Mouse (Mus musculus) mouse embryonic stem cell (cell line): ENCODE measurements around the gene Ooep.

Experiments used
- in situ Hi-C, 2 experiments: fragments of 300-500 bp; cut with MboI; formaldehyde crosslinking; loops; 1 replicate in 1 of 2; 3 replicates in 1 of 2; pipeline ENCODE4 v1.14.3; 2019 to 2020; ENCODE audit warnings: low sequenced_read_pairs in 2 of 2, low pct_unique_long_range_greater_than_20kb in 1 of 2, mixed read lengths in 1 of 2; ENCODE audit not compliant: unreplicated experiment in 1 of 2

The Ooep gene

DNA sequence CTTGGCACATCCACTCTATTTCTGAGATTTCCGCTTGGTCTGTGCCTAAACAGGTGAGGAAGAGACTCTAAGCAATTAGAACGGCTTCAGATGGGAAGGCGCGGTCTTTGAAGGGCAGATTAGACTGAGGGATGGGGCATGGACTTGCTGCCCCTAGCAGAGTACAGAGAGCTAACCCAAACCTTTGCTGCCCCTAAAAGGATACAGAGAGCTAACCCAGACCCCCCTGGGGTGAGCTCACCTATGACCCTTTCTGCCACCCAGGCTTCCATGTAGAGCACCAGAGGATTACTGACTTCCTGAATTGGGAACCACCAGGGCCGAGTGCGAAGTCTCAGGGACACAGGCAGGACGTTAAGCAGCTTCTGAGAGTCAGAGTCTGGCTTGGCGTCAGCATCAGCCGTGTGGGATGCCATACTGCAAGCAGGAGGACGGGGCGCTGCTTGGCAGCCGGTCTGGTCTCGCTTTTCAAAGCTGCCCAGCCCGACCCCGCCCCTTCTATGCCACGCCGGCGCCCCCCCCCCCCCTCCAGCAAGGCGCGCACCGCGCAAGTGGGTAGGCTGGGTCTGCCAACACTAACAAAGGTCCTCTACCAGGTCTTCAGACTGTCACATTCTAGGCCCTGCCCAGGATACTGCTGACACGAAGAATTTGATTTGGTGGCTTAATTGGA, at the start of gene Ooep:
Ooep (minus strand) TSS at position 613 of the 673 bp plus-strand sequence.
- in situ Hi-C loops, result no loop called here

DNA sequence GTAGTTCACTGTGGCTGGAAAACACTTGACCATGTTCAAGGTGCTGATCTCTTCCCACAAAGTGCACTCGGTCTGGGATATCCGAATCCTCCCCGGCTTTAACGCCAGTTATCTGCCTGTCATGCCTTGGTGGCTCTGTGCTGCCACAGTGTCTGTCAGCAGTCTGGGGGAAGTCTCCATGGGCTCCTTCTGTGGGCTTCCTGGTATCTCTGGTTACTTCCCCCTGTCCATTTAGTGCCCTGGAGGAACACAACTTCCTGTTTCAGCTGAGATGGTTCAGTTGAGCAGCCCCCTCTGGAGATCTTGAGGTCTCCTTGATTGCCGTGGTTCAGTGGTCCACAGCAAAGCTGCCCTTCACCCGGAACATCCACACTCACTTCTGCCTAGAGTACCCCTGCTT, 49.7 kb upstream of the Ooep start:
- in situ Hi-C loops, result no loop called here

GRCm38 (mm10) chr9:78427362-78427781, 48.8 kb upstream of the Ooep start:
- in situ Hi-C loops, result no loop called here

DNA sequence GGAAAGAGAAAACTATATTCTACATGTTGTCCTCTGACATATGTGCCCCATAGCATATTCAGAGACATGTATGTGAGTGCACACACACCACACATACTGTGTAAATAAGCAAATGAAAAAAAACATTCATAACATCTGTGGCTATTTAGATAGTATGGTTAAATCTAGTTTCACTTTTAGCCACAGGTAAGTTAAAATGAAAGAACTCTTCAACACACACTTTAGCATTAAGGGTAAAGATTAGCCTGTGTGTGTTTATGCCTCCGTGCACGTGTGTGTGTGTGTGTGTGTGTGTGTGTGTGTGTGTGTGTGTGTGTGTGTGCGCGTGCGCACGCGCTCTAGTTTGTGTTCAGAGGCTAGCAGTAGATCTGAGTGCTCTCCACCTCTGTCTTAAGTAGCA, 23.1 kb upstream of the Ooep start:
- in situ Hi-C loops, result no loop called here

DNA sequence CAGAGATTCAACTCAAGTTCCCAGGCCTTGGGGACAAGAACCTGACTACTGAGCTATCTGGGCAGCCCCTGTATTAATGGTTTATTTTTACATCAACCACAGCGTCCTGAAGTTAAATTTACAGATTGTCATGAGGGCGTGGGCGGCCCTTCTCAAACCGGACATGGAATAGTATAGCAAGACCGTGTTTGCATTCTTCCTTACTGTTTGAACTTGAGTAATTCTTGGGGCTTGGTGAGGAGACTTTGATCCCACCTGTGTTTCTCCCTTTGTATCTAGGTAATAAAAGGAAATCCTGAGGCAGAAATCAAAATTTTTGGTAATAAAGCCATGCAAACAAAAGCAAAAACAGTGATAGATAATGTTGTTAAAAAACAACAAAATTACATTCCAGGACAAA, 22.0 kb upstream of the Ooep start:
- in situ Hi-C loops, result no loop called here

DNA sequence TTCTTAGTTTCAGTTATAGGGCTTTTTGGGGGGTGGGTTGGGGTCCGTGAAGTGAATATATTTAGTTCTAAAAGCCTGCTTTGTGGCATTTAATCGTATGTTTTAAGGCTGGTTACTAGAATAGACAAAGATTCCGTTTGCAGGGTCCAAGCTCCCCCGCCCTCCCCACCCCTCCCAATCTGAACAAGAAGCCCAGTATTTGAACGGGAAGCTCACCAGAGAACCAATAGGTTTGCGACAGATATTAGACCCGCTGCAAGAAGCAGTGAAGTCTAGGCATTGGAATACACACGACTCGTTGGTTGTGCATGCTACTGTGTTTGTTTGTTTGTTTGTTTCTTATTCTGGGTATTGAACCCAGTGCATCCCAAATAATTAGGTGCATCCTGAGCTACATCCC, 18.0 kb upstream of the Ooep start:
- in situ Hi-C loops, result no loop called here

- in situ Hi-C loops, result no loop called here
Observed at GRCm38 (mm10) chr9:78395630-78396351, 17.3 kb upstream of the Ooep start, which contains the start of gene Ddx43. TSS of gene Ddx43 (plus strand) at chr9:78395777.

GRCm38 (mm10) chr9:78395244-78395629, 16.7 kb upstream of the Ooep start:
- in situ Hi-C loops, result no loop called here

DNA sequence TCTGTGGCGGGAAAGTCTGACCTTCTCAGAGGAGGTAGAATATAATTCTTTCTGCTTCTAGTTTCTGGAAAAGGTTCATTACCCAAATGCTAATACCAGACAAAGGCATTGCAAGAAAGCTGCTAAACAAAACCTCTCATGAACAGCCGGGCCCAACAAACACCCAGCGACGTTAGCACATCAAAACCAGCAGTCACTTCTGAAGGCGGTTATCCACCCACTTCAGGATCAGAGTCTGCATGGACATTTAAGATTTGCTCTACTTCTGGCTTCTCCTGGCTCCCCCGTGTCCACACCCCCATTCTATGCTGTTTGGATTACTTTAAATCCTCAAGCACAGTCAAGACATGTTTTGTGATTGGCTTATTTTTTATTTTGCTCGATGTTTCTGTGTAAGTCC, 16.1 kb upstream of the Ooep start:
- in situ Hi-C loops, result loop anchor here in 1 of 2 experiments (5.0 kb wide), 1 partner anchor 37 kb away; the partner anchor contains the start of gene Gsta2

DNA sequence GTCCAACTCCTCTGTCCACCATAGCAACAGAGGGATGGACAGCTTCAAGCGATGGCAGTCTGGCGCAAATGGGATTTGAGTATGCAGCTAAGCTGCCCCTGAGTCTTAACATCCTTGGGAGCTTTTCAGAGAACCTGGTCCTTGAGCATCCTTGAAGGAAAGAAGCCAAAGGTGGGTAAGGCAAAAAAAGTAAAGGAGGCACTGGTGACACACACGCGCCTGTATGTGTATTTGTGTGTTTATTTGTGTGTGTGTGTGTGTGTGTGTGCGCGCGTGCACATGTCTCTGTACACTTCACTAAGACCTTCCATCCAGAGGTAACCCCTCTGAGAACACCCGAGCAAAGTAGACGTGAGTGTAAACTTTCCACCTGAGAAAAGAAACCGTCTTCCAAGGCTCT, 15.2 kb upstream of the Ooep start:
- in situ Hi-C loops, result loop anchor here in 1 of 2 experiments (5.0 kb wide), 1 partner anchor 36 kb away; the partner anchor contains the start of gene Gsta2

DNA sequence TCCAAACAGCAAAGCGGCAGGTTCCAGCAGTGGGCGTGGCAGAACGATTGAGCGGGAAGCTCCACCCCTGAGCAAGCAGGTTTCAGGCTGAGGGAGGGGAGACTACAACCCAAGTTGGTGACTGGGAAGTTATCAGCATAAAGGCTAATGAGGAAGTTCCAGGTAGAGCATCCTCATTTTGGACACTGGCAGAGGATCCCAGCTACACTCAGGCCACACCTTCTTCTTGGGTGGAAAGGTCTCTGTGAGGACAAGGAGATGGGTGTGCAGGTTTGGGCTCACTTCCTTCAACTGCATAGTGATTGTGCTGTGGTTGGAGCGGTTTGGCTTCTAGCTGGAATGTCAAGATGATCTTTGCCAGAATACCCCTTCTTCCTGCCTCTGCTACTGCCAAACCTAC, 11.5 kb upstream of the Ooep start:
- in situ Hi-C loops, result loop anchor here in 1 of 2 experiments (5.0 kb wide), 2 partner anchors 33 to 68 kb away; partner anchors contain the start of gene Gsta2

DNA sequence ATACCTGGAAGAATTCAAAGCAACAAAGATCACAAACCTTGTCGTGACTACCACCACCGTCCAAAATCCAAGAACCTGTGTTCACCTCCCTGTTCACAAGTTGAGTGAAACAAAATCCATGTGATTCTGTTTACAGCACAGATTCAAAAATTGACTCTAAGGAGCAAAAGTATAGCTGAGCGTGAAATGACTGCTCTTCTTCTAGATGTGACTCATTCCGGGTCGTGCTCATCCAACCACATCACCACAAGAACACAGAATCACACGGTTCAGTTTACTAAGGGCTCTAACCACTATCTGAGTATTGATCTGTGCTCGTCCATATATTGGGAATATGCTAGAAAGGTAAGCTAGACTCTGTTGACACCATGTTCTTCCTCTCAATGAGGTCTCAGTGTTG, 8.4 kb upstream of the Ooep start:
- in situ Hi-C loops, result loop anchor here in 1 of 2 experiments (5.0 kb wide), 1 partner anchor 65 kb away; no protein-coding TSS in a partner anchor

GRCm38 (mm10) chr9:78385893-78386292, 7.4 kb upstream of the Ooep start:
- in situ Hi-C loops, result loop anchor here in 1 of 2 experiments (5.0 kb wide), 1 partner anchor 64 kb away; no protein-coding TSS in a partner anchor

DNA sequence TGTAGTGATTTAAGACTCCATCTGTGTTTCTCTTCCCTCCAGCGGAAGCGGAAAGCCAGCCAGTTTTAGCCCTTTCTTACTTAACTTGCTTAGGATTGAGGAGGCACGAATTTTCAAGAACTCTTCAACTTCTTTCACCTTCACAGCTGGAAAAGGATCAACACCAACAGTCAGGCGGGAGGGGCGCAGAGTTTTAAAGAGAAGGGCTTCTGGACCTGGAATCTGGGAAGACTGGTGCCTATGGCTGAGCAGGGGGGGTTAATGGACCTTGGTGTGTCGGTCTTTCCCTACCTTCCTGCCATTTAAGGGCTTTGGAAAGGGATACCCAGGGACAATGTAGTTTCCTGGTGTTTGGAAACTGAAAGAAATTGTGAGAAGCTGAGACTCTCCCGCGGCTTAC, 979 bp downstream of the Ooep start:
- in situ Hi-C loops, result no loop called here

GRCm38 (mm10) chr9:78375486-78375885, 3.0 kb downstream of the Ooep start:
- in situ Hi-C loops, result no loop called here

GRCm38 (mm10) chr9:78374885-78375389, 3.6 kb downstream of the Ooep start:
- in situ Hi-C loops, result no loop called here

DNA sequence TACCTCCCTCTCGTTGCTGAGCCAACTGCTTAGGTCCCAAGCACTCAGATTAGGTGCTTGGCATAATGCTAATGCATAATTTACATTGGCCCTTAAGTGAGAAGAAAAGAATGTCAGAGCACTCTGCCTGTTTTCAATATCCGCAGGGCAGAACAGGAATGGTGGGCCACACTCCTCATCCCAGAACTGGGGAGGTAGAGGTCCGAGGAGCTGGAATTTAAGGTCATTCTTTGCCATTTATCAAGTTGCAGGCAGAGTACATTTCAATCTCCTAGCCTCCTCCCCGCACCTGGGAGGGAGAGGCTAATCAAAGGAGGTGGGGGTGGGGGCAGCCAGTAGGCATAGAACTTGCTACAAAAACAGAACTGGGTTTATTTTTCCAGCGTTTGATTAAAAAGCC, 4.1 kb downstream of the Ooep start:
- in situ Hi-C loops, result no loop called here

DNA sequence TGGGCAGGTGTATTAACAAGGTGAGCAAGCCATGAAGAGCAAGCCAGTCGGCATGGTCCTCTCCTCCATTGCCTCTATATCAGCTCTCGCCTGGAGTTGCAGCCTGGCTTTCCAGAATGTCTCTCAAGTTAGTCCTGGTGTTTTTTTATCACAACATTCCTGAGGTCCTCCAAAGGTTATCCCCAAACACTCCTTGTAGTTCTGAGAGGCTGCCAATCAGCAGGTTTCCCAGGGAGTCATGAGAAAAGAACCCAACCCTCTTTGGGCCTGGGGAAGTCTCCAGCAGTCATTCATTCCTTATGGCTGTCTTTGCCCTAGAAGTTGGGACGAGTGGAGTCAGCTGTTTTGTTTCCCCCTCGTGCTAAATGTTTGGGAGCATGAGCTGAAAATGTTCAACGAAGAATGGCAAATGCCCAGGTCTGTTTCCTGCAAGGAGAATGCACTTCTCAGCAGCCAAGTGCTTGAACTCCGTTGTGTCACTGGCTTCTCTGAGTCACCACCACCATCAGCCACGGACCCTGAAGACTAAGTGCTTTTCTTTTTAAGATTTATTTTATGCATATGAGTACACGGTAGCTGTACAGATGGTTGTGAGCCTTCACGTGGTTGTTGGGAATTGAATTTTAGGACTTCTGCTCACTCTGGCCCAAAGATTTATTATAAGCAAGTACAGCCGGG, 5.6 kb downstream of the Ooep start:
- in situ Hi-C loops, result no loop called here

DNA sequence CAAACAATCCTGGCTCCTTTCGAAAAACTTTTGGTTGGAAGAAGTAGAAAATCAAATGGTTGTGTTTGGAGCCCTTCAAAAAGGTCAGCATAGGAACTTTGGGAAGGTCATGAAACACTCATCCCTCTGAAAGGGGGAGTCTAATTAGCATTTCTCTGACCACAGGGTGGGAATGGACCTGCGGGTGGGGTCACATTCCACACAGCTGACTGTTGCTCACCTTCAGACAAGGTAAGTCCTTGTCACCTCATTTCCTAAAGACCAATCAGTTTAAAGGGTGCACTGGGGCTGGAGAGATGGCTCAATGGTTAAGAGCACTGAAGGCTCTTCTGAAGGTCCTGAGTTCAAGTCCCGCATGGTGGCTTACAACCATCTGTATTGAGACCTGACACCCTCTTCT, 7.1 kb downstream of the Ooep start:
- in situ Hi-C loops, result no loop called here
